Mouse (Mus musculus): ENCODE data around the gene Vmn2r57.
"Not testable (repeated sequence)": the region's sequence is repeated elsewhere in the genome, so short reads cannot be mapped to it uniquely, and the experiment has no call there.

Vmn2r57 gene

DNA sequence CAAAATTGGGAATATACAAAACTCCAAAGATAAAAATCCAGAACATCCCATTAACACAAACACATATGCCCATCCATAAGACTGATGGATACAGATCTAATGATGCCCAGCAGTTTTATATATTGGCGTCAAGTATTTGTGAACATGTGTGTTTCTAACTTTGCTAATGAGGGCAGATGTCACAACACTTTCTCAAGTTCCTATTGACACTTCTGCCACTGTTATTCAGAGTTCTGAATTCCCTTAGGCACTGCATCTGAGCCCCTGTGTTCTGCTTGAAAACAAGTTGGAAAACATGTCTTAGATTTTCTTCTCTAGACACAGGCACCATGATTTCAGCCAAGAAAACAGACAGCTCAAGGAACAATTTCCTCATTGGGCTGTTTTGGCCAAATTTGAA is at the start of gene Vmn2r57:
TSS of gene Vmn2r57 (minus strand) at position 101 of the 400 bp plus-strand sequence.
- not testable (repeated sequence) for DNase-seq

DNA sequence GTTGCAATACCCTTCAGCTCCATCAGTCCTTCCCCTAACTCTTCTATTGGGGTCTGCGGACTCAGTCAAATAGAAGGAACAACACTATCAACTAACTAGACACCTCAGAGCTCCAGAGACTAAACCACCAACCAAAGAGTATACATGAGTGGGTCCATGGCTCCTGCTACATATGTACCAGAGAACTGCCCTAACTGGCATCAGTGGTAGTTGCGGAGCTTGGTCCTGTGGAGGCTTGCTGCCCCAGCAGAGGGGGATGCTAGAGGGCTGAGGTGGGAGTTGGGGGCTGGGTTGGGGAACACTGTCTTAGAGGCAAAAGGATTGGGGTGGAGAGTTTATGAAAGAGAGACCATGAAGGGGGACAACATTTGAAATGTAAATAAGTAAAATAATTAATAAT is 49.4 kb upstream of the Vmn2r57 start:
- DNase-seq, result no peak

DNA sequence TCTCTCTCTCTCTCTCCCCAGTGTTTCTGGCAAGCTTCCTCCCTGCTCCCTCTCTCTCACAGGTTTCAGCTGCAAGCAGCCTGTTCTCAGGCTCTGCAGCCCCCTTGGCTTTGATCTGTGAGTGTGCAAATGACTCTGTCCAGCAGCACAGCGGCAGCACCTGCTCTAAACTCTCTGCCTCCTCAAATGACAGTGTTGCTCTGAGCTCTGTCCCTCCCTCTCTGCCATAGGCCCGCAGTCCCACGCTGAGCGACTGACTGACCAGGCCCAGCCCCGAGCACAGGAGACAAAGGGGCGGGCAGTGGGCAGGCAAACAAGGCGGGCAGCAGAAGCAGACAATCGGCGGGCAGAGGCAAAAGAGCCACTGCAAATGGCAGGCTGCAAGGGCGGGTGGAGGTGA is 3.4 kb upstream of the Vmn2r57 start:
- DNase-seq, result no peak

GRCm38 (mm10) chr7:41394130-41394529 is 54.4 kb downstream of the Vmn2r57 start:
- no peak for DNase-seq

DNA sequence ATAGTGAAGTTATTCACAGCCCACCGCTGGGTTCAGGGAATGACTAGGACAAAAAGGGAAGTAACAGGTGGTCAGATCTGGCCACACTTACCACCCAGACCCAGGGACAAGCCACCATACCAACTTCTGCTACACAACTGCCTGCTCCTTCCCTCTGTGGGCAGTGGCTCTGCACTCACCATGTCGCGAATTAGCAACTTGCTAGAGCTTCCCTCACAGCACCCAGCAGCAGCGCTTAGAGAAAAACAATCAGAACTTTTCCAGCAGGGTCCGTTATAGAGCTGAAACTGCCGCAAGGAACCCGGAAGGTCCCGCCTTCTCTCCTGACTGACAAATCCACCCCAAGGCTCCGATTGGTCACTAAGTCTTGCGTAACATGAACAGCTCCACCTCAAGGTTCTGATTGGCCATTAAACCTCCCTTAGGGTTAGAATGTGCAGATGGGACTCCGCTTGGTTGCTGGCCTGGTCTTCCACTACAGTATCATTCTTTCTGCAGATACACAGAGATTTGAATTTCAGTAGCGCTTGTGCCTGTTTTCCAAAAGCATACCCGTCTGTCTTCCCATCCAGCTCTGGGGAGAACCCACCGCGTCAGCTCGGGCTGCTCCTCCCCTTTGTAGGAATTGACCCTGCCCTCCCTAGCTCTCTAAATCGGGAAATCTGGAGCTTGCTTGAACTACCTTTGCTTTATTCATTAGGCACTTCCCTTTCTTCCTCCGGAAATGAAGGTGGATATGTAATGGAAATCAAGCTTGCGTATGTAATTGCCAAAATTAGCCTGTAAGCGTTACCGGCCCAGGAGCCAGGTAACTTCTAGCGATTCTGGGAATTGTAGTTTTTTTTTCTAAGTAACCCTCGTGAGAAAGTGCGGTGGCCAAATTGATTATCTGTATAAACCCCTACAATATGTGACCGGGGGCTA is 55.2 kb downstream of the Vmn2r57 start, which contains the start of gene AI987944:
TSS of gene AI987944 (minus strand) at position 332 of the 924 bp plus-strand sequence.
- DNase-seq, result peak; percentile 80

All from thymus, postnatal 25 days (tissue).